Mouse (Mus musculus): ENCODE measurements around the gene Rpa3.
A peak's percentile ranks its signal among the peaks of the same experiment; 100 is the strongest.

The Rpa3 gene

GRCm38 (mm10) chr6:8259004-8259666 is at the start of gene Rpa3, which contains the start of the genes Umad1 and Gm45062:
Rpa3 (minus strand) TSS chr6:8259173.
Umad1 (plus strand) TSS chr6:8259288.
Gm45062 (plus strand) TSS chr6:8259450.
- DNase-seq, result peak; percentile 97 to 99

GRCm38 (mm10) chr6:8307878-8308775 is 49.2 kb upstream of the Rpa3 start:
- no peak for DNase-seq

DNA sequence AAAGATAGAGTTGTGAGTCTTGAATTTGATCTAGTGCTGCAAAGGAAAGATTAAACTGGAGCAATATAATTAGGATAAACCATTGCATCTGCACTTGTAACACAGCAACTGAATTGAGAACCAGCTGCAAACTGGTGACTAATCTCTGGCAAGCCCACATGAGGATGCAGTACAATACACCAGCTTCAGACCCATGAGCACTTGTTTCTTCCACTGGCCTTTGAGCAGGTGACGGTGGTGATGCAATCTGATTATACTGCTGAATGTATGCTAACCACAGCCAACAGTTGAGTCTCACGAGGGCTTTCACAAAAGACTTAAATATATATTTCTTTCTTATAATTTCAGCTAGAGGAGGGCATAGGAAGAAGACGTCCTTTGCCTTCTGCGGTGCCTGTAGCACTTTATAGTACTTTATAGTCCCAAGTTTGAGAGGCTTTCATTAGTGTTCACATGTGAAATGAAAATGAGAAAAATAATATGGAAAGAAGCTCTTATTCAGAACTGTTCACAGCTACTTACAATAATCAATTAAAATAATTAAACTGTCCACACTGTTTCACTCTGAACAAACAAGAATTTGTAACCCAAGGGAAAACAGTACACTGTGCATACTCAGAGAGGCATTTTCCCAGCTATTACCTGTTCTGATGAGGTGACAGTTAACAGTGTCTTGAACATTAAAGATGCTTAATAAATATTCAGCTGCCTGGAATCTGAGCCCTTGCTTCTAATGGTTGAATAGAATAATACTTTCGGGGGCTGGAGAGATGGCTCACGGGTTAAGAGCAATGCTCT is 40.3 kb upstream of the Rpa3 start:
- no peak for DNase-seq

- no peak for DNase-seq
Measured at GRCm38 (mm10) chr6:8294048-8294784, 35.2 kb upstream of the Rpa3 start.

DNA sequence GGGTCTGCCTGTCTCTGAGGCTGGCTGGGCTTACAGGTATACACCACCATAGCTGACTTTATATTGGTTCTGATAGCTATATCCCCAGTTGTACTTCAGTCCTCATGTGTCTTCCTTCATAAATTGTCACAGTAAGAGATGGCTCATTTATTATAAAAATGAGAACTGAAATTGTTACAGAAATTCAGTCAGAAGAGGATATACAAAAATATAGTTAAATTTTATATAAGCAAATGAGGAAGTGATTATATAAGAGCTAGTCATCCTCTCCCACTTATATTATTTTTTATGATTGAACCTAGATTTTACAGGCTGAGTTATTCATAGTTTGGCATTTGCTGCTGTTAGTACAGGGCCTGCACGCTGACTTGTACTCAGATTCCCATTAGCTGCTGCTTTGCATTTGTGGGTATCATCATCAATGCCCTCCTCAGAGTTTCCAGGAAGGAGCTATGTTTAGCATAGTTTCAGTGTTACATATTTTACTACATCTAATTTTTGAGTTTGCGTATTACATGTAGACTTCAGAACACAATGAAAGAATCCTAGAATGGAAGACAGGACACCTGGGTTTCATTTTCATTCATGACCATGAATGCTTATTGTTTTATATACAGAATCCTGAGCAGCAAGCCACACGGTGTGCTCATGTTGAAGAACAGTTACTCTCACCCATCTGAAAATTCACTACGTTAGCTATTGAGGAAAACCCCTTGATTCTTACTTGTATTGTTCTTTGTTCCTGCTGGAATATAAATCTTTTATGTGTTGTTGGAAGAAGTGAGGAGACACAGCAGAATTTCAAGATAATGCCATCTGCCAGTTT is 30.0 kb upstream of the Rpa3 start:
- no peak for DNase-seq

GRCm38 (mm10) chr6:8286146-8286545 is 27.2 kb upstream of the Rpa3 start:
- DNase-seq, result no peak

DNA sequence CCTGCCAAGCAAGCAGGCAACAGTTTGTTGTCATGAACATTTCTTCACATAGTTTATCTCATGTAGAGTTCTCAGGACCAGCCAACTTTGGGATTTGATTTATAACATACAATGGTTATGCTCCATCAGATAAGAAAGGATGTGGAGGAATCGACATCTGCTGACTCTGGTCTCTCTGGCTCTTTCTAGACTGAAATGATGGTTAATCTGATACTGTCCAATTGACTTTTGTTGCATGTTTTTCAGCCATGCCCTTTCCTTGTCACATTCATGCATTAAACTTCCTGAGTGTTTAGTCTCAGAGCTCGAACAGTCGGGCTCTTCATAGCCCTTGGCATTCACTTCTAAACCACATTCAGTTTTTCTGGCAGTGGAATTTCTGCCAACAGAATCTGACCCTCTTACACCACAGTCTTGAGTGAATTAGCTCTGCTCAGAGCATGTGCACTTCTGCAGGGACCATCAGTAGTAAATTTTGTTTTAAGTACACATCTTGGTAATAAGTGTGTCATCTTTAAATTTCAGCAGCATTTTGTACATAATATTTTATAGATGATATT is 26.5 kb upstream of the Rpa3 start:
- no peak for DNase-seq

DNA sequence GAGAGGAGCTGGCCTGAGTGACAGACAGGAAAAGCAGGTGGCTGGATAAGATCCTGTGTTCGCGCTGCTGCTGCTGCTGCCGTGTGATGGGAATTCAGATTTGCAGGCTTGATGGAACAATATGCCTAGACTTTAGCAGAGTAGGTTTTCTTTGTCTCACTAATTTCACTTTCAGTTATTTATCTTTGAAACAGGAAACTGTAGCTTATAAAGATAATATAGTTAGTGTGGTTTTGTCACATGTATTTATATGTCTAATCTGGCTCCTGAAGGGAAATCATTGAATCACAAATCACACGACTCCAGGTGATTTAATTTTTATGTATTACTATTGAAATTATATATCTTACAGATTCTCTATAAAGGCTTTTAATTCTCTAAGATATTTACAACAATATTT is 24.3 kb upstream of the Rpa3 start:
- no peak for DNase-seq

- no peak for DNase-seq
Measured at GRCm38 (mm10) chr6:8278426-8279002, 19.5 kb upstream of the Rpa3 start.

- DNase-seq, result no peak
Measured at GRCm38 (mm10) chr6:8276431-8276830, 17.5 kb upstream of the Rpa3 start.

DNA sequence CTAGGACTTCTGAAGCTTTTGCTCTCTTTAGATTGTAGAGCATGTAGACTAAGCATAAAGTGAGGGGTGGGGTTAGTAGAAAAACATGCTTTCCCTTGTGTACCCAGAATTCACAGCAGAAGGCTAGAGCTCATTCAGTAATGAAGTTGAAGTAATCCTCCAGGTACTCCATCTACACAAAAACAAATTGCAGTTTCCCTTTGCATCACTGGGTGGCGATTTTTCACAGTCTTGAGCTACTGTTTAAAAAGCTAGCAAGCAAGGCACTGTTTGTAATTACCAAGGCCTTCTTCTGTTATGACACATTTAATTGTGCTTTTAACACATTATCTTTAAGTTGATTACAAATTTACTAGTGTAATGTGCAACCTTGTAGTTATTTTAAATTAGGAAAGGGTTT is 16.1 kb upstream of the Rpa3 start:
- peak in 1 of 2 experiments; percentile 74 for DNase-seq

DNA sequence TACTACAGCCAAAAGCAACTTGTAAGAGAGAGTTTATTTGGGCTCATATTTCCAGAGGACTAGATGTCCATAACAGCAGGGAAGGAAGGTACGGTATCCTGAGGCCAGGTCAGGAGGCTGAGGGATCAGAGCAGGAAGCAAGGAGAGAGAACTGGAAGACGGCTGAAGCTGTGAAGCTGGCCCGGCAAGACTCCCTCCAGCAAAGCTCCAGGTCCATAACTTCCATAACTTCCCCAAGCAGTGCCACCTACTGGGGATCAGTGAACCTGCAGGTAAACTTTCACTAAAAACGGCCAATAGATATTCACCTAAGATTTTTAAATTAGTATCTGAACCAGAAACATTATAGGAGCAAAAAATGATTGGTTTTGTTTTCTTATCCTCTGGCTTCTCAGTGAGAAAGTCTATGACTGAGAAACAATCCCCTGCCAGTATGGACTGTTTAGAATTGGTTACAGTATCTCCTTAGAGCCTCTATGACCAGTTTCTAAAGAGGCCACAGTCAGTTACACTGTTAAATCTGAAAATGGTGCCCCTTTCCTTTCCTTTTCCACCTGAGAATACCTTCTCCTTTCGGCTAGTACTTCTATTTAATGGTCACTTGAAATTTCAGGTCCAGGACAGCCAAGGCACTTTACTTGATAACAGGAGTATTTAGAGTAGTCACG is 15.5 kb upstream of the Rpa3 start:
- peak; percentile 34 to 70 for DNase-seq

DNA sequence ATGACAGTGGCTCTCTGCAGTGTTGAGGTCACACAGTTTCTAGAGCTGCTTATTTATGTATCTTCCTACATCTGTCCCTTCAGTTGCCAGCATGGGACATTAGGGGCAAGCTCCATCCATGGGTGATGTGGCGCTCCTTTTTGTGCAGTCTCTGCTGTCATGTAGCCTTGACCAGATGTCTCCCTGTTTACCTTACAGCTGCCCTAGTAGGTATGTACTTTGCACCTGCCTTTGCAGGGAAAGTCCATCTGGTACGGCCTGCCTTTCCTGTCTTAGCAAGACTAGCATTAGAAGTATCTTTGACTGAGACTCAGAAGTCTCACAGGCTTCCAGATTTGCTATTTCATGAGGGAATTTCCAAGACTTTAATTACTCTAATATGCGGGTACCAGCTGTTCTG is 12.1 kb upstream of the Rpa3 start:
- DNase-seq, result no peak

DNA sequence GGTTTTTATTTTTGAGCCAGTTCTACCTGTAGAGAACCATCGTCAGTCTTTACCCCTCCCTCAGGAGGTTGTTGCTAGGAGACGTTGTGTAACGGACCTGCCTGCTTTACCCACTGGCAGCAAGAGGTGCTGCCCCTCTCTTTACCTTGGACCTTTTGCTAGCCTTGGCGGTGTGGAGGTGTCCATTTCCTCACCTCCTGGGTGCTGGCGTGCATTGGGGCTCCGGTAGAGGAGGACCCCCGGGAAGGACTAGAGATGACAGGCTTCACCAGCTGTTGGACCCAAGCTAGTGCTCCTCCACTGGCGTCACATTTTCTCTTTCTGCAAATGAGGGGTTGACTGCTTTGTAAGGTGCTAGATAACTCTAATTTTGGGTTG is 683 bp upstream of the Rpa3 start:
- DNase-seq, result no peak

DNA sequence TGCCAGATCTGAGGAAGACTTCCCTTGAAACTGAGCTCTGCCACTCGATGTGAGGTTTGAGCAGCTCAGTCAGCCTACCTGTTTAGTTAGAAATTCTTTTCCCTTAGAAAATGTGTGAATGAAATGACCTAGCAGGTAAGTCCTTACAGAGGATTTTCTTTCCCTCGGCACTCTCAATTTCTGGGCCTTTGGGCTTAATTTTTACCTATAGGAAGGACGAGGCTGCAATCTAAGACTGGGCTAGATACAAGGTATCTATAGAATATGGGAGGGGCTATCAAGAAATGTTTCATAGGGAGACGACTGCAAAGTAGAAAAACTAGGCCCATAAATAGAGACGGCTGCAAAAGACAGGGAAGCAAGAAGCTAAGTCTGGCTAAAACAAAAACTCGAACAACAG is 657 bp downstream of the Rpa3 start:
- no peak for DNase-seq

DNA sequence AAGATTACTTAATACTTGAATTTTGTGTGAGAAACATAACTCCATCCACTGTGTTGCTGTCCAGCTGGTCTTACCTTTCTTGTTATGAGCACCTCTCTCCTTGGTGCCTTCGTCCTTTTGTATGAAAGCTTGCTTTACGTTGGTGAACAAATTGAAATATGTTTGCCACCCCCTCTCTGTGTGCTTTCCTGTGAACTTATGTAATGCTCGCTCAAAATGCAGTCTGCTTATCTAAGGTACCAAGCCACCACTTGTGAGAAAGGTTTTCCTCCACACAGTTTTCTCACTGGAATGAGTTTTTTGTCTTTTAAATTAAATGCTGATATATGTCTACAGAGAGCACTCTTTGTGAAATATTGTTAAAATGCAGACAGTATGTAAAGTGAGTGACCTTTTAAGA is 30.4 kb downstream of the Rpa3 start:
- DNase-seq, result no peak

- DNase-seq, result no peak
Measured at GRCm38 (mm10) chr6:8227035-8227434, 31.9 kb downstream of the Rpa3 start.

- no peak for DNase-seq
Measured at GRCm38 (mm10) chr6:8210661-8211060, 48.3 kb downstream of the Rpa3 start.

GRCm38 (mm10) chr6:8209866-8210186 is 49.1 kb downstream of the Rpa3 start:
- no peak for DNase-seq

GRCm38 (mm10) chr6:8209047-8209865 is 49.7 kb downstream of the Rpa3 start, which contains the start of gene Mios:
Mios (plus strand) TSS chr6:8209222.
- DNase-seq, result peak; percentile 93 to 94

Measured in lung, postnatal 4 days (tissue).